Mouse (Mus musculus) testis, adult 2 months (tissue): ENCODE data around the gene Bach2.

Source experiments
- CTCF ChIP-seq: fragments of 200-500 bp; IDR thresholded peaks from 2 replicates; pipeline ENCODE4 v1.5.1; 2012; ENCODE audit warnings: low read depth, mild to moderate bottlenecking, inconsistent platforms, low read length, moderate library complexity; ENCODE audit not compliant: control insufficient read depth, insufficient read depth, insufficient replicate concordance
- POLR2A ChIP-seq: fragments of 200-500 bp; IDR thresholded peaks from 2 replicates; pipeline ENCODE4 v1.6.1; 2012; ENCODE audit warnings: low read depth, mild to moderate bottlenecking, inconsistent platforms, low read length, moderate library complexity; ENCODE audit not compliant: control insufficient read depth

DNA sequence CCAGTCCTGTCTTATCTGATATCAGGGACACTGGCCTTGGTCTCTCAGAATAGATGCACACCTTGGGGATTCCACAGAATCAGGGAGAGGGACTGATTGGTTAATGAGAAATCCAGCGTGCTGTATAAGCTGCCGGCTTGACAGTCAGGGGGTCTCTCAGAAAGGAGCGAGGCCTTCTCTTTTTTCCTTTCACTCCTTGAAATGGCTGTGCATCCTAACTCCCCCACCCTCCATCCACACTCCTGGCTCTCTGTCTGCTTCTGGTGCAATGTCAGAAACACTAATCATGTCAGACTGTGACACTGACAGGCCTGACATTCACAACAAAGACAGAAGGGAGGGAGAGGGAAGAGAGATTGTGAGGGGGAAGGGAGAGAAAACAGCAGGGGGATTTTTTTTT, 88.3 kb downstream of the Bach2 start:
- TF ChIP-seq CTCF (no peak), POLR2A (no peak)
